Mouse (Mus musculus) heart, embryonic 16.5 days (tissue): ENCODE data around the gene Bpifb6. TPM values are rescaled to one million over a fixed set of nuclear protein-coding genes. Genes with fewer than 3 reads are reported as not detected.

Source experiments
- ATAC-seq: fragments of 200-750 bp; cut with Nextera tagmentation; replicated peaks from 2 replicates; pipeline ENCODE4 v1.8.0; 2017; ENCODE audit warnings: moderate number of reproducible peaks; ENCODE audit not compliant: insufficient read depth, low FRiP score; ENCODE audit errors: extremely low read depth
- H3K27ac ChIP-seq: fragments of 300-500 bp; sonication (generic); 2 replicates; pipeline ENCODE4 v1.5.1; 2014; ENCODE audit warnings: mild to moderate bottlenecking, low read length, control low read depth, moderate library complexity
- H3K27me3 ChIP-seq: fragments of 300-500 bp; sonication (generic); 2 replicates; pipeline ENCODE4 v1.6.1; 2014; ENCODE audit warnings: low read length, mixed read lengths; ENCODE audit not compliant: control insufficient read depth, insufficient read depth
- H3K36me3 ChIP-seq: fragments of 300-500 bp; sonication (generic); 2 replicates; pipeline ENCODE4 v1.6.1; 2014; ENCODE audit not compliant: control insufficient read depth, insufficient read depth
- H3K4me1 ChIP-seq: fragments of 300-500 bp; sonication (generic); 2 replicates; pipeline ENCODE4 v1.6.1; 2014; ENCODE audit warnings: low read length, mixed read lengths; ENCODE audit not compliant: control insufficient read depth, insufficient read depth
- H3K4me2 ChIP-seq: fragments of 300-500 bp; sonication (generic); 2 replicates; pipeline ENCODE4 v1.6.1; 2014; ENCODE audit warnings: low read depth, mild to moderate bottlenecking, control low read depth, low read length
- H3K4me3 ChIP-seq: fragments of 300-500 bp; sonication (generic); 2 replicates; pipeline ENCODE4 v1.5.1; 2014; ENCODE audit warnings: mild to moderate bottlenecking, control low read depth, low read length
- H3K9ac ChIP-seq: fragments of 300-500 bp; sonication (generic); 2 replicates; pipeline ENCODE4 v1.6.1; 2014; ENCODE audit warnings: low read length, control low read depth
- H3K9me3 ChIP-seq: fragments of 300-500 bp; sonication (generic); replicated peaks from 2 replicates; pipeline ENCODE4 v1.6.1; 2016; ENCODE audit warnings: low read length; ENCODE audit not compliant: control insufficient read depth
- WGBS: fragments of 180-500 bp; shearing (Covaris S2); extraction: QIAGEN DNeasy Blood & Tissue Kit; methylation state at CpG from one replicate; pipeline ENCODE4 v1.1.7; 2014; 5-methylcytosine and 5-hydroxymethylcytosine counted together
- polyA plus RNA-seq: library from polyadenylated mRNA; unstranded; fragments of >200 nt; fragmentation: Nextera tagmentation; extraction: Ambion mirVana; gene quantifications from 2 replicates; pipeline ENCODE4 v1.2.1, GENCODE M21; 2015

Gene Bpifb6
- polyA plus RNA-seq, 1 experiment from 2014 or later: not detected

DNA sequence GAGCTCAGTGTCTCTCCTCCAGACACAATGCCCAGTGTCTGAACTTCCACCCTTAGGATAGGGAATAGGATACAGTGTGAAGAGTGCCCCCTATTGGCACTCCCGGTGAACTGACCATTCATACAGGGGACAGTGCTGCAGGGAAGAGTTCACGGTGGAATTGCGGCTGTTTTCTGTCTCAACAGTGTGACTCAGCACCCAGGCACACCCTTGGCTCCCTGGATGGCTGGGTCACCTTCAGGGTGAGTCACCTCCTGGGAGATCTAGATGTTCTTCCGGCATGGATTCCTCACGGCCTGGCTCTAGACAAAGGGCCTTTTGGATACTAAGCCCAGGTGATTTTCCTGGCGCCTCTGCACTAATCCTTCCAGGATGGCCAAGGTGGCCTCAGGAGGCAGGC, 35.2 kb downstream of the Bpifb6 start:
- H3K4me1 ChIP-seq: no peaks in the 10 kb centered on the region
- no peak overlapping the region for H3K4me3 ChIP-seq
- H3K9ac ChIP-seq: no peak overlapping the region
- H3K36me3 ChIP-seq: no peaks in the 10 kb centered on the region
- ATAC-seq: no peak
- 83% methylated on average over 6 of the region's 6 CpGs for WGBS
- H3K27me3 ChIP-seq: no peaks in the 10 kb centered on the region
- H3K4me2 ChIP-seq: no peak overlapping the region
- H3K9me3 ChIP-seq: no peaks in the 10 kb centered on the region
- H3K27ac ChIP-seq: no peak overlapping the region

- WGBS: 75% methylated on average over 5 of the region's 5 CpGs
- Histone ChIP-seq H3K4me1 (no peaks in the 10 kb centered on the region), H3K9ac (no peak within 1 kb of the TSS), H3K4me3 (no peak within 1 kb of the TSS), H3K27ac (no peak within 1 kb of the TSS), H3K27me3 (no peaks in the 10 kb centered on the region), H3K9me3 (no peaks in the 10 kb centered on the region), H3K36me3 (no peaks in the 10 kb centered on the region), H3K4me2 (no peak within 1 kb of the TSS)
- ATAC-seq: no peak
These were observed 37.7 kb downstream of the Bpifb6 start, which contains the start of gene Bpifb4 for GRCm38 (mm10) chr2:153937843-153938242. Gene Bpifb4 (plus strand): TSS chr2:153938212.

GRCm38 (mm10) chr2:153943537-153943936, 43.3 kb downstream of the Bpifb6 start:
- H3K9ac ChIP-seq: no peak overlapping the region
- WGBS: 35% methylated on average over 3 of the region's 3 CpGs
- H3K4me1 ChIP-seq: no peaks in the 10 kb centered on the region
- H3K9me3 ChIP-seq: no peaks in the 10 kb centered on the region
- ATAC-seq: no peak
- no peaks in the 10 kb centered on the region for H3K27me3 ChIP-seq
- H3K36me3 ChIP-seq: no peaks in the 10 kb centered on the region
- no peak overlapping the region for H3K27ac ChIP-seq
- no peak overlapping the region for H3K4me3 ChIP-seq
- no peak overlapping the region for H3K4me2 ChIP-seq

DNA sequence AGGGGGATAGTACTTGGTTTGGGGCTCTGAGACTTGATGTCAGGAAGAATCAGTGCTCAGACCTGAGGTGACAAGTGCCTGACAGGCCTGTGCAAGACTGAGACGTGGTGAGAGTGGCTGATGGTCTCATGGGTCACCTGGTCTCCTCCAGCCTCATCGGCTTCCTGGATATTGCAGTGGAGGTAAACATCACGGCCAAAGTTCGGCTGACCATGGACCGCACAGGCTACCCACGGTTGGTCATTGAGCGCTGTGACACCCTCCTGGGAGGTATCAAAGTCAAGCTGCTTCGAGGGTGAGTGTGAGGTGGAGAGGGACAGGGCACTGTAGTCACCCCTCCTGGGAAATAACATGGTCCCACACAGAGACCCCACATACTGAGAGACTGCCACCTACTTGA, 44.4 kb downstream of the Bpifb6 start:
- Histone ChIP-seq H3K9ac (no peak overlapping the region), H3K9me3 (no peaks in the 10 kb centered on the region), H3K27me3 (no peaks in the 10 kb centered on the region), H3K4me1 (no peaks in the 10 kb centered on the region), H3K36me3 (no peaks in the 10 kb centered on the region), H3K4me3 (no peak overlapping the region), H3K27ac (no peak overlapping the region), H3K4me2 (no peak overlapping the region)
- 81% methylated on average over 8 of the region's 8 CpGs for WGBS
- no peak for ATAC-seq

- Histone ChIP-seq H3K4me1 (no peaks in the 10 kb centered on the region), H3K36me3 (no peaks in the 10 kb centered on the region), H3K9ac (no peak overlapping the region), H3K4me3 (no peak overlapping the region), H3K9me3 (no peaks in the 10 kb centered on the region), H3K27ac (no peak overlapping the region), H3K4me2 (no peak overlapping the region), H3K27me3 (no peaks in the 10 kb centered on the region)
- ATAC-seq: no peak
- 22% methylated on average over 6 of the region's 6 CpGs for WGBS
These were observed 52.7 kb downstream of the Bpifb6 start for GRCm38 (mm10) chr2:153952897-153953296.

- Histone ChIP-seq H3K4me2 (no peak overlapping the region), H3K27me3 (no peaks in the 10 kb centered on the region), H3K36me3 (no peaks in the 10 kb centered on the region), H3K4me3 (no peak overlapping the region), H3K9me3 (no peaks in the 10 kb centered on the region), H3K9ac (no peak overlapping the region), H3K27ac (no peak overlapping the region), H3K4me1 (no peaks in the 10 kb centered on the region)
- 6% methylated on average over 6 of the region's 6 CpGs for WGBS
- no peak for ATAC-seq
These were observed 53.6 kb downstream of the Bpifb6 start for GRCm38 (mm10) chr2:153953836-153954235.

Other genes starting within 250 kb of the Bpifb6 start
- gene Dnmt3c, start 203.7 kb upstream of the Bpifb6 start, polyA plus RNA-seq: not detected in 2 replicates
- 236 and 246 TPM in 2 replicates for gene Mapre1, start 159.1 kb upstream of the Bpifb6 start, polyA plus RNA-seq
- gene Efcab8, start 120.5 kb upstream of the Bpifb6 start, polyA plus RNA-seq: 0.14 TPM in 1 of 2 replicates, not detected in the other
- not detected in 2 replicates for gene Sun5, start 29.3 kb upstream of the Bpifb6 start, polyA plus RNA-seq
- not detected in 2 replicates for gene Bpifb2, start 25.3 kb upstream of the Bpifb6 start, polyA plus RNA-seq
- not detected in 2 replicates for gene Bpifb3, start 17.8 kb downstream of the Bpifb6 start, polyA plus RNA-seq
- not detected in 2 replicates for gene Bpifb4, start 37.8 kb downstream of the Bpifb6 start, polyA plus RNA-seq
- not detected in 2 replicates for gene Bpifa6, start 74.6 kb downstream of the Bpifb6 start, polyA plus RNA-seq
- gene Bpifa2, start 107.9 kb downstream of the Bpifb6 start, polyA plus RNA-seq: not detected in 2 replicates
- gene Bpifa3, start 229.9 kb downstream of the Bpifb6 start, polyA plus RNA-seq: not detected in 2 replicates
- 15.4 and 26.0 TPM in 2 replicates for gene Bpifa1, start 242.5 kb downstream of the Bpifb6 start, polyA plus RNA-seq